Mouse (Mus musculus) liver, embryonic 12.5 days (tissue): ENCODE data around the gene Rbx1. TPM values are rescaled to one million over a fixed set of nuclear protein-coding genes. Genes with fewer than 3 reads are reported as not detected.

Source experiments
- ATAC-seq: fragments of 200-750 bp; cut with Nextera tagmentation; 2 replicates; pipeline ENCODE4 v1.8.0; 2017; ENCODE audit warnings: moderate number of reproducible peaks, mild to moderate bottlenecking, moderate library complexity
- H3K27ac ChIP-seq: fragments of 300-500 bp; sonication (generic); 2 replicates; pipeline ENCODE4 v1.5.1; 2016; ENCODE audit warnings: mild to moderate bottlenecking
- H3K27me3 ChIP-seq: fragments of 300-500 bp; sonication (generic); replicated peaks from 2 replicates; pipeline ENCODE4 v1.6.1; 2016; ENCODE audit warnings: mild to moderate bottlenecking, moderate library complexity
- H3K36me3 ChIP-seq: fragments of 300-500 bp; sonication (generic); 2 replicates; pipeline ENCODE4 v1.6.1; 2016; ENCODE audit warnings: mild to moderate bottlenecking, moderate library complexity
- H3K4me1 ChIP-seq: fragments of 300-500 bp; sonication (generic); 2 replicates; pipeline ENCODE4 v1.6.1; 2016
- H3K4me2 ChIP-seq: fragments of 300-500 bp; sonication (generic); 2 replicates; pipeline ENCODE4 v1.6.1; 2016; ENCODE audit warnings: mild to moderate bottlenecking, moderate library complexity
- H3K4me3 ChIP-seq: fragments of 300-500 bp; sonication (generic); 2 replicates; pipeline ENCODE4 v1.5.1; 2016; ENCODE audit warnings: mild to moderate bottlenecking, moderate library complexity
- H3K9ac ChIP-seq: fragments of 300-500 bp; sonication (generic); 2 replicates; pipeline ENCODE4 v1.6.1; 2016; ENCODE audit warnings: mild to moderate bottlenecking, moderate library complexity
- H3K9me3 ChIP-seq: fragments of 300-500 bp; sonication (generic); replicated peaks from 2 replicates; pipeline ENCODE4 v1.6.1; 2016; ENCODE audit warnings: mild to moderate bottlenecking, moderate library complexity
- WGBS: fragments of 180-500 bp; shearing (Covaris S2); methylation state at CpG from one replicate; pipeline ENCODE4 v1.1.7; 2016; ENCODE audit not compliant: insufficient replicate concordance; 5-methylcytosine and 5-hydroxymethylcytosine counted together
- polyA plus RNA-seq: library from polyadenylated mRNA; unstranded; fragments of >200 nt; fragmentation: Nextera tagmentation; extraction: Ambion mirVana; gene quantifications from 2 replicates; pipeline ENCODE4 v1.2.1, GENCODE M21; 2016

Gene Rbx1
- polyA plus RNA-seq, 1 experiment from 2014 or later, result 334 TPM

GRCm38 (mm10) chr15:81523169-81523871 lies 57.2 kb downstream of the Rbx1 start:
- Histone ChIP-seq H3K9ac (peak overlapping the region; percentile 71), H3K4me1 (peaks cover 40% of the 10 kb centered on the region), H3K27ac (peak overlapping the region; percentile 90), H3K4me2 (peak overlapping the region; percentile 94), H3K27me3 (0 out of 2 replicates have a peak, but pooled peaks cover 6% of the 10 kb centered on the region), H3K9me3 (no peaks in the 10 kb centered on the region), H3K4me3 (peak overlapping the region; percentile 60), H3K36me3 (no peaks in the 10 kb centered on the region)
- ATAC-seq, result peak; percentile 90
- under 1% methylated on average over 41 of the region's 41 CpGs for whole genome bisulfite sequencing

- WGBS, result 2% methylated on average over 12 of the region's 12 CpGs
- Histone ChIP-seq H3K4me2 (peak overlapping the region; percentile 94), H3K4me3 (peak overlapping the region; percentile 60), H3K9ac (peak overlapping the region; percentile 71), H3K27ac (peak overlapping the region; percentile 90), H3K36me3 (no peaks in the 10 kb centered on the region), H3K27me3 (0 out of 2 replicates have a peak, but pooled peaks cover 6% of the 10 kb centered on the region), H3K9me3 (no peaks in the 10 kb centered on the region), H3K4me1 (peaks cover 46% of the 10 kb centered on the region)
- ATAC-seq, result no peak
These were observed 57.8 kb downstream of the Rbx1 start for GRCm38 (mm10) chr15:81523901-81524300.

Other genes starting within 250 kb of the Rbx1 start
- 0.19 TPM in 1 of 2 replicates, not detected in the other for gene Mchr1, start 230.8 kb upstream of the Rbx1 start, polyA plus RNA-seq
- gene Slc25a17, start 105.5 kb upstream of the Rbx1 start, polyA plus RNA-seq, result 49.2 TPM in 2 replicates
- gene St13, start 66.2 kb upstream of the Rbx1 start, polyA plus RNA-seq, result 105 TPM in 2 replicates
- gene Xpnpep3, start 66.2 kb upstream of the Rbx1 start, polyA plus RNA-seq, result 10.1 and 10.5 TPM in 2 replicates
- gene Dnajb7, start 58.0 kb upstream of the Rbx1 start, polyA plus RNA-seq, result 1.2 and 1.3 TPM in 2 replicates
- 11.8 and 13.4 TPM in 2 replicates for gene Ep300, start 119.1 kb downstream of the Rbx1 start, polyA plus RNA-seq
- 29.0 and 29.6 TPM in 2 replicates for gene L3mbtl2, start 197.6 kb downstream of the Rbx1 start, polyA plus RNA-seq
- gene Chadl, start 231.0 kb downstream of the Rbx1 start, polyA plus RNA-seq, result 0.38 and 0.48 TPM in 2 replicates